Mouse (Mus musculus) MEL (cell line): ENCODE data around the gene Tipin. TPM values are rescaled to one million over a fixed set of nuclear protein-coding genes. Genes with fewer than 3 reads are reported as not detected.

ENCODE experiments used
- DNase-seq: peaks from one replicate; pipeline ENCODE4 v3.0.0; 2011; ENCODE audit warnings: low read depth, low spot score
- H3K27ac ChIP-seq: 2 replicates; pipeline ENCODE4 v1.5.1; 2012; ENCODE audit warnings: low read depth, mild to moderate bottlenecking, control low read depth, low read length, moderate library complexity; ENCODE audit not compliant: control insufficient read depth
- H3K27me3 ChIP-seq, 2 experiments: fragments of 150-350 bp in 1 of 2; sonication (generic) in 1 of 2; 2 replicates each; pipeline ENCODE4 v1.6.1; 2012; ENCODE audit warnings: low read length in 2 of 2, mild to moderate bottlenecking in 2 of 2, improper control_type of control experiment in 1 of 2, moderate library complexity in 1 of 2; ENCODE audit not compliant: insufficient read depth in 2 of 2, control insufficient read depth in 1 of 2
- H3K36me3 ChIP-seq, 2 experiments: 2 replicates each; pipeline ENCODE4 v1.6.1; 2012 to 2014; ENCODE audit warnings: low read length in 2 of 2, improper control_type of control experiment in 1 of 2, inconsistent platforms in 1 of 2, mild to moderate bottlenecking in 1 of 2; ENCODE audit not compliant: insufficient read depth in 2 of 2, control insufficient read depth in 1 of 2
- H3K4me1 ChIP-seq, 2 experiments: fragments of 150-350 bp in 1 of 2; sonication (generic) in 1 of 2; 2 replicates each; pipeline ENCODE4 v1.6.1; 2012; ENCODE audit warnings: low read length in 2 of 2, improper control_type of control experiment in 1 of 2, mild to moderate bottlenecking in 1 of 2; ENCODE audit not compliant: insufficient read depth in 2 of 2, control insufficient read depth in 1 of 2
- H3K4me3 ChIP-seq, 2 experiments: fragments of 150-350 bp in 1 of 2; sonication (generic) in 1 of 2; 2 replicates each; pipeline ENCODE4 v1.5.1; 2012; ENCODE audit warnings: low read depth in 2 of 2, low read length in 2 of 2, mild to moderate bottlenecking in 2 of 2, moderate library complexity in 2 of 2, control low read depth in 1 of 2, improper control_type of control experiment in 1 of 2; ENCODE audit not compliant: control insufficient read depth in 1 of 2, insufficient read depth in 1 of 2
- H3K79me2 ChIP-seq: 2 replicates; pipeline ENCODE4 v1.6.1; 2012; ENCODE audit warnings: mild to moderate bottlenecking, low read length, moderate library complexity; ENCODE audit not compliant: control insufficient read depth, poor library complexity, insufficient read depth
- H3K9ac ChIP-seq: 2 replicates; pipeline ENCODE4 v1.6.1; 2012; ENCODE audit warnings: low read depth, mild to moderate bottlenecking, control low read depth, low read length, moderate library complexity; ENCODE audit not compliant: control insufficient read depth, poor library complexity, severe bottlenecking
- H3K9me3 ChIP-seq: fragments of 150-350 bp; sonication (generic); replicated peaks from 2 replicates; pipeline ENCODE4 v1.6.1; 2012; ENCODE audit warnings: mild to moderate bottlenecking, low read length, improper control_type of control experiment, moderate library complexity; ENCODE audit not compliant: insufficient read depth
- BHLHE40 ChIP-seq: IDR thresholded peaks from 2 replicates; pipeline ENCODE4 v1.6.1; 2012; ENCODE audit warnings: low read depth, mild to moderate bottlenecking, inconsistent platforms, low read length, improper control_type of control experiment, borderline replicate concordance
- CHD1 ChIP-seq: IDR thresholded peaks from 2 replicates; pipeline ENCODE4 v1.6.1; 2012; ENCODE audit warnings: low read depth, mild to moderate bottlenecking, inconsistent platforms, low read length, improper control_type of control experiment
- CHD2 ChIP-seq: IDR thresholded peaks from 2 replicates; pipeline ENCODE4 v1.6.1; 2011; ENCODE audit warnings: low read length, improper control_type of control experiment
- EP300 ChIP-seq, 2 experiments: IDR thresholded peaks; 2 replicates each; pipeline ENCODE4 v1.6.1; 2011; ENCODE audit warnings: improper control_type of control experiment in 2 of 2, low read length in 2 of 2, low read depth in 1 of 2, mild to moderate bottlenecking in 1 of 2
- GATA1 ChIP-seq: IDR thresholded peaks from 2 replicates; pipeline ENCODE4 v1.6.1; 2011; ENCODE audit warnings: low read depth, low read length, improper control_type of control experiment
- HCFC1 ChIP-seq: IDR thresholded peaks from 2 replicates; pipeline ENCODE4 v1.6.1; 2012; ENCODE audit warnings: low read depth, mild to moderate bottlenecking, inconsistent platforms, low read length, improper control_type of control experiment, moderate library complexity
- KAT2A ChIP-seq: conservative IDR thresholded peaks from 2 replicates; pipeline ENCODE4 v1.6.1; 2012; ENCODE audit warnings: low read depth, low read length, improper control_type of control experiment, inconsistent platforms
- MAFK ChIP-seq: IDR thresholded peaks from 2 replicates; pipeline ENCODE4 v1.6.1; 2011; ENCODE audit warnings: low read depth, mild to moderate bottlenecking, low read length, improper control_type of control experiment, borderline replicate concordance
- MAX ChIP-seq: IDR thresholded peaks from 2 replicates; pipeline ENCODE4 v1.6.1; 2011; ENCODE audit warnings: low read length, improper control_type of control experiment
- MEF2A ChIP-seq: IDR thresholded peaks from 2 replicates; pipeline ENCODE4 v1.6.1; 2014; ENCODE audit warnings: low read depth, mild to moderate bottlenecking, inconsistent platforms, low read length, improper control_type of control experiment; ENCODE audit not compliant: poor library complexity, insufficient replicate concordance, severe bottlenecking; ENCODE audit errors: extremely low read depth
- NELFE ChIP-seq: IDR thresholded peaks from 2 replicates; pipeline ENCODE4 v1.6.1; 2011; ENCODE audit warnings: low read depth, low read length, improper control_type of control experiment
- NRF1 ChIP-seq: IDR thresholded peaks from 2 replicates; pipeline ENCODE4 v1.6.1; 2014; ENCODE audit warnings: low read depth, mild to moderate bottlenecking, inconsistent platforms, low read length, improper control_type of control experiment, moderate library complexity; ENCODE audit not compliant: poor library complexity, insufficient read depth, severe bottlenecking
- POLR2AphosphoS2 ChIP-seq: IDR thresholded peaks from 2 replicates; pipeline ENCODE4 v1.6.1; 2011; ENCODE audit warnings: low read length, improper control_type of control experiment
- POLR2AphosphoS5 ChIP-seq: IDR thresholded peaks from 2 replicates; pipeline ENCODE4 v1.6.1; 2012; ENCODE audit warnings: low read depth, borderline replicate concordance, mild to moderate bottlenecking, inconsistent platforms, low read length, moderate library complexity, mixed read lengths
- SMC3 ChIP-seq: IDR thresholded peaks from 2 replicates; pipeline ENCODE4 v1.6.1; 2011; ENCODE audit warnings: low read depth, low read length, improper control_type of control experiment
- TBP ChIP-seq: IDR thresholded peaks from 2 replicates; pipeline ENCODE4 v1.8.0; 2011; ENCODE audit warnings: low read depth, low read length, improper control_type of control experiment
- TCF12 ChIP-seq: IDR thresholded peaks from 2 replicates; pipeline ENCODE4 v1.6.1; 2014; ENCODE audit warnings: low read depth, mild to moderate bottlenecking, inconsistent platforms, low read length, improper control_type of control experiment, moderate library complexity
- UBTF ChIP-seq: IDR thresholded peaks from 2 replicates; pipeline ENCODE4 v1.6.1; 2012; ENCODE audit warnings: low read depth, mild to moderate bottlenecking, inconsistent platforms, low read length, improper control_type of control experiment, moderate library complexity, borderline replicate concordance; ENCODE audit not compliant: insufficient read depth
- USF1 ChIP-seq: IDR thresholded peaks from 2 replicates; pipeline ENCODE4 v1.6.1; 2014; ENCODE audit warnings: low read depth, mild to moderate bottlenecking, inconsistent platforms, low read length, improper control_type of control experiment, moderate library complexity
- USF2 ChIP-seq, 2 experiments: IDR thresholded peaks; 2 replicates each; pipeline ENCODE4 v1.6.1; 2011 to 2012; ENCODE audit warnings: improper control_type of control experiment in 2 of 2, low read length in 2 of 2, borderline replicate concordance in 1 of 2, inconsistent platforms in 1 of 2, low read depth in 1 of 2, mild to moderate bottlenecking in 1 of 2; ENCODE audit not compliant: insufficient read depth in 1 of 2
- ZC3H11A ChIP-seq: IDR thresholded peaks from 2 replicates; pipeline ENCODE4 v1.6.1; 2012; ENCODE audit warnings: low read depth, mild to moderate bottlenecking, inconsistent platforms, low read length, improper control_type of control experiment
- ZKSCAN1 ChIP-seq: IDR thresholded peaks from 2 replicates; pipeline ENCODE4 v1.6.1; 2012; ENCODE audit warnings: low read depth, mild to moderate bottlenecking, inconsistent platforms, low read length, improper control_type of control experiment, moderate library complexity
- ZNF384 ChIP-seq: IDR thresholded peaks from 2 replicates; pipeline ENCODE4 v1.6.1; 2012; ENCODE audit warnings: low read depth, mild to moderate bottlenecking, inconsistent platforms, low read length, improper control_type of control experiment
- polyA plus RNA-seq, 2 experiments: library from polyadenylated mRNA; stranded (reverse) in 1 of 2; unstranded in 1 of 2; fragments of >175 nt in 1 of 2; fragments of >200 nt in 1 of 2; gene quantifications; 2 replicates each; pipeline versions ENCODE4 v1.2.1 to v1.2.4; 2012; ENCODE audit warnings: low replicate concordance in 2 of 2, low read depth in 1 of 2; ENCODE audit not compliant: insufficient read length in 2 of 2, insufficient read depth in 1 of 2, missing spikeins in 1 of 2
- total RNA-seq: library from RNA; depleted of rRNA; stranded (reverse); fragments of 300-350 nt; gene quantifications from 2 replicates; pipeline ENCODE4 v1.2.3, GENCODE M21; 2012

Tipin gene
- total and polyA plus RNA-seq, 3 experiments, result 128 to 189 TPM; not detected in 1

- H3K36me3 ChIP-seq, result no peaks in the 10 kb centered on the region; a peak in 1 of 4 replicates
- H3K4me1 ChIP-seq, result no peaks in the 10 kb centered on the region
- no peak overlapping the region for H3K9ac ChIP-seq
- no peak for TF ChIP-seq UBTF
- TF ChIP-seq NRF1, result no peak
- no peak for TF ChIP-seq USF2 (IDR thresholded peaks at IDR 0.05; ENCODE audit: borderline replicate concordance in 1 of 2, insufficient read depth in 1 of 2, low read depth in 1 of 2, low read length in 2 of 2)
- no peak for TF ChIP-seq GATA1
- no peak for TF ChIP-seq MAFK
- TF ChIP-seq NELFE, result no peak
- H3K9me3 ChIP-seq, result no peaks in the 10 kb centered on the region
- no peak for DNase-seq
- no peak overlapping the region for H3K27ac ChIP-seq
- H3K4me3 ChIP-seq, result no peak overlapping the region
- peaks cover 1% of the 10 kb centered on the region; the same call in 1 of the 2 replicates for H3K79me2 ChIP-seq
- no peaks in the 10 kb centered on the region for H3K27me3 ChIP-seq
Observed at GRCm38 (mm10) chr9:64240116-64240515, 41.3 kb upstream of the Tipin start.

GRCm38 (mm10) chr9:64240681-64241080 is 40.7 kb upstream of the Tipin start:
- Histone ChIP-seq H3K27me3 (no peaks in the 10 kb centered on the region), H3K27ac (no peak overlapping the region), H3K9me3 (no peaks in the 10 kb centered on the region), H3K4me1 (no peaks in the 10 kb centered on the region), H3K36me3 (no peaks in the 10 kb centered on the region; a peak in 1 of 4 replicates), H3K79me2 (peaks cover 1% of the 10 kb centered on the region; the same call in 1 of the 2 replicates), H3K4me3 (no peak overlapping the region), H3K9ac (no peak overlapping the region)
- no peak for DNase-seq
- no peak for TF ChIP-seq MAX
- no peak for TF ChIP-seq MEF2A
- no peak for TF ChIP-seq EP300 (IDR thresholded peaks at IDR 0.05; ENCODE audit: low read depth in 1 of 2, low read length in 2 of 2)
- TF ChIP-seq NELFE, result no peak
- no peak for TF ChIP-seq POLR2AphosphoS2
- TF ChIP-seq TCF12, result no peak
- no peak for TF ChIP-seq USF1
- no peak for TF ChIP-seq ZKSCAN1
- TF ChIP-seq SMC3, result no peak
- no peak for TF ChIP-seq POLR2AphosphoS5
- no peak for TF ChIP-seq BHLHE40
- TF ChIP-seq CHD2, result no peak
- TF ChIP-seq HCFC1, result no peak
- no peak for TF ChIP-seq KAT2A
- no peak for TF ChIP-seq GATA1
- TF ChIP-seq TBP, result no peak
- no peak for TF ChIP-seq ZNF384
- no peak for TF ChIP-seq ZC3H11A
- TF ChIP-seq CHD1, result no peak
